Mouse (Mus musculus): ENCODE results near the gene Iqce. TPM values are rescaled to one million over a fixed set of nuclear protein-coding genes. Genes with fewer than 3 reads are reported as not detected.

The Iqce gene
- polyA plus RNA-seq, 1 experiment, result 23.1 TPM

DNA sequence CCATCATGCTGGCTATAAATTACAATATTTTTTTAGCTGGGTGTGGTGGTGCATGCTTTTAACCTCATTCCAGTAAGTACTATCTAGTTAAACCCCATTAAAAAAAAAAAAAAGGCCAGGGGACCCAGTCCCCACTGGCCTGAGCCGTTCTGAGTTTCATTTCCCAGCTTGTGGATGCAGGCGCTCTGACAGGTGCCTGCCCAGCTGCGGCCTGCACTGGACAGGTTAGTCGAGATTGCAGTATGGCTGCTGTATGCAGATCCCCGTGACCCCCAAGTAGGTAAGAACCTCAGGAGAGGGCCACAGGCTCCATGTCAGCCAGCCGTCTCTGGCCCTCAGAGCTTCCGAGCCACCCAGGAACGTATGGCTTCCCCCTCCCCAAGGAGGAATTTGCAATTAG lies 40.8 kb downstream of the Iqce start:
- TF ChIP-seq CTCF (conservative IDR thresholded peaks at IDR 0.05; ENCODE audit: insufficient read depth, insufficient read length, low read depth, low read length) (no peak), POLR2A (IDR thresholded peaks at IDR 0.05; ENCODE audit: low read depth, low read length) (no peak)
- Histone ChIP-seq H3K27me3 (replicated peaks; ENCODE audit: control insufficient read depth, insufficient read depth, low read length) (no peaks in the 10 kb centered on the region), H3K36me3 (ENCODE audit: control insufficient read depth, insufficient read depth, low read length) (no peaks in the 10 kb centered on the region), H3K4me3 (ENCODE audit: insufficient read depth, low read depth, low read length) (no peak overlapping the region), H3K4me1 (ENCODE audit: control insufficient read depth, insufficient read depth, low read length) (no peaks in the 10 kb centered on the region), H3K27ac (ENCODE audit: insufficient read depth, low read depth, low read length) (no peak overlapping the region)
- no peak for DNase-seq
- WGBS, result 59% methylated on average over 8 of the region's 8 CpGs

- DNase-seq, result no peak
- H3K27ac ChIP-seq (ENCODE audit: insufficient read depth, low read depth, low read length), result no peak overlapping the region
- H3K36me3 ChIP-seq (ENCODE audit: control insufficient read depth, insufficient read depth, low read length), result no peaks in the 10 kb centered on the region
- WGBS, result 50% methylated on average over 1 of the region's 1 CpGs
- TF ChIP-seq CTCF (conservative IDR thresholded peaks at IDR 0.05; ENCODE audit: insufficient read depth, insufficient read length, low read depth, low read length) (no peak), POLR2A (IDR thresholded peaks at IDR 0.05; ENCODE audit: low read depth, low read length) (no peak)
- H3K4me3 ChIP-seq (ENCODE audit: insufficient read depth, low read depth, low read length), result no peak overlapping the region
- no peaks in the 10 kb centered on the region for H3K27me3 ChIP-seq (replicated peaks; ENCODE audit: control insufficient read depth, insufficient read depth, low read length)
- H3K4me1 ChIP-seq (ENCODE audit: control insufficient read depth, insufficient read depth, low read length), result no peaks in the 10 kb centered on the region
Measured at GRCm38 (mm10) chr5:140660398-140660797, 41.8 kb downstream of the Iqce start.

GRCm38 (mm10) chr5:140659607-140660272 lies 42.4 kb downstream of the Iqce start:
- H3K27ac ChIP-seq (ENCODE audit: insufficient read depth, low read depth, low read length), result no peak overlapping the region
- no peak for DNase-seq
- no peak for TF ChIP-seq CTCF (conservative IDR thresholded peaks at IDR 0.05; ENCODE audit: insufficient read depth, insufficient read length, low read depth, low read length)
- TF ChIP-seq POLR2A (IDR thresholded peaks at IDR 0.05; ENCODE audit: low read depth, low read length), result no peak
- WGBS, result 40% methylated on average over 16 of the region's 16 CpGs
- H3K4me1 ChIP-seq (ENCODE audit: control insufficient read depth, insufficient read depth, low read length), result no peaks in the 10 kb centered on the region
- H3K36me3 ChIP-seq (ENCODE audit: control insufficient read depth, insufficient read depth, low read length), result no peaks in the 10 kb centered on the region
- H3K4me3 ChIP-seq (ENCODE audit: insufficient read depth, low read depth, low read length), result no peak overlapping the region
- no peaks in the 10 kb centered on the region for H3K27me3 ChIP-seq (replicated peaks; ENCODE audit: control insufficient read depth, insufficient read depth, low read length)

- Histone ChIP-seq H3K27ac (ENCODE audit: insufficient read depth, low read depth, low read length) (no peak overlapping the region), H3K27me3 (replicated peaks; ENCODE audit: control insufficient read depth, insufficient read depth, low read length) (no peaks in the 10 kb centered on the region), H3K4me3 (ENCODE audit: insufficient read depth, low read depth, low read length) (no peak overlapping the region), H3K36me3 (ENCODE audit: control insufficient read depth, insufficient read depth, low read length) (no peaks in the 10 kb centered on the region), H3K4me1 (ENCODE audit: control insufficient read depth, insufficient read depth, low read length) (peaks cover 2% of the 10 kb centered on the region; the same call in 1 of the 2 replicates)
- peak; percentile 79 for DNase-seq
- TF ChIP-seq POLR2A (IDR thresholded peaks at IDR 0.05; ENCODE audit: low read depth, low read length) (no peak), CTCF (conservative IDR thresholded peaks at IDR 0.05; ENCODE audit: insufficient read depth, insufficient read length, low read depth, low read length) (no peak)
- WGBS, result 68% methylated on average over 15 of the region's 15 CpGs
Measured at GRCm38 (mm10) chr5:140654096-140654845, 47.9 kb downstream of the Iqce start.

- Histone ChIP-seq H3K27ac (ENCODE audit: insufficient read depth, low read depth, low read length) (no peak overlapping the region), H3K36me3 (ENCODE audit: control insufficient read depth, insufficient read depth, low read length) (no peaks in the 10 kb centered on the region), H3K4me3 (ENCODE audit: insufficient read depth, low read depth, low read length) (no peak overlapping the region), H3K4me1 (ENCODE audit: control insufficient read depth, insufficient read depth, low read length) (peaks cover 7% of the 10 kb centered on the region), H3K27me3 (replicated peaks; ENCODE audit: control insufficient read depth, insufficient read depth, low read length) (no peaks in the 10 kb centered on the region)
- WGBS, result 56% methylated on average over 7 of the region's 7 CpGs
- DNase-seq, result peak; percentile 38
- TF ChIP-seq POLR2A (IDR thresholded peaks at IDR 0.05; ENCODE audit: low read depth, low read length) (no peak), CTCF (conservative IDR thresholded peaks at IDR 0.05; ENCODE audit: insufficient read depth, insufficient read length, low read depth, low read length) (no peak)
Measured at GRCm38 (mm10) chr5:140652587-140652986, 49.6 kb downstream of the Iqce start.

DNA sequence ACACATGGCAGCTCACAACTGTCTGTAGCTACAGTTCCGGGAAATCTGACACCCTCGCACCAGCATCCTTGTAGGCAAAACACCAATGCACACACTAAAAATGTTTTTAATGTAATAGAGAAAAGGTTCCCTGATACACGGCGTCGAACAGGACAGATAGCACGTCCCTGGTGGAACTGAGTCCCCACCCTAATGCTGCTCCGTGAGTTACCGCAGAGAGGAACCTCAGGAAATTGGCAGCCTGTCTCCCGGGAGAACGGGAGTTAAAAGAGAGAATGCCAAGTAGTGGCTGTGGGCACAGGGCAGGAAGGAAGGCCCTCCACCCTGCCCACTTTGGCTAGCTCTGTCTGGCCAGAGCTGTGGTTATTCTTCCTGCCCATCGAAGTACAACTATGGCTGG lies 50.9 kb downstream of the Iqce start:
- no peak overlapping the region for H3K4me3 ChIP-seq (ENCODE audit: insufficient read depth, low read depth, low read length)
- peaks cover 12% of the 10 kb centered on the region for H3K4me1 ChIP-seq (ENCODE audit: control insufficient read depth, insufficient read depth, low read length)
- 69% methylated on average over 11 of the region's 11 CpGs for WGBS
- H3K27ac ChIP-seq (ENCODE audit: insufficient read depth, low read depth, low read length), result no peak overlapping the region
- no peaks in the 10 kb centered on the region for H3K27me3 ChIP-seq (replicated peaks; ENCODE audit: control insufficient read depth, insufficient read depth, low read length)
- no peaks in the 10 kb centered on the region for H3K36me3 ChIP-seq (ENCODE audit: control insufficient read depth, insufficient read depth, low read length)
- DNase-seq, result no peak
- TF ChIP-seq POLR2A (IDR thresholded peaks at IDR 0.05; ENCODE audit: low read depth, low read length) (no peak), CTCF (conservative IDR thresholded peaks at IDR 0.05; ENCODE audit: insufficient read depth, insufficient read length, low read depth, low read length) (no peak)

GRCm38 (mm10) chr5:140649881-140650414 lies 52.2 kb downstream of the Iqce start:
- peaks cover 12% of the 10 kb centered on the region for H3K4me1 ChIP-seq (ENCODE audit: control insufficient read depth, insufficient read depth, low read length)
- H3K36me3 ChIP-seq (ENCODE audit: control insufficient read depth, insufficient read depth, low read length), result no peaks in the 10 kb centered on the region
- H3K4me3 ChIP-seq (ENCODE audit: insufficient read depth, low read depth, low read length), result no peak overlapping the region
- no peak for DNase-seq
- no peaks in the 10 kb centered on the region for H3K27me3 ChIP-seq (replicated peaks; ENCODE audit: control insufficient read depth, insufficient read depth, low read length)
- TF ChIP-seq POLR2A (IDR thresholded peaks at IDR 0.05; ENCODE audit: low read depth, low read length) (no peak), CTCF (conservative IDR thresholded peaks at IDR 0.05; ENCODE audit: insufficient read depth, insufficient read length, low read depth, low read length) (no peak)
- 73% methylated on average over 7 of the region's 7 CpGs for WGBS
- H3K27ac ChIP-seq (ENCODE audit: insufficient read depth, low read depth, low read length), result no peak overlapping the region
